Mouse (Mus musculus): ENCODE results near the gene Spdef.

DNA sequence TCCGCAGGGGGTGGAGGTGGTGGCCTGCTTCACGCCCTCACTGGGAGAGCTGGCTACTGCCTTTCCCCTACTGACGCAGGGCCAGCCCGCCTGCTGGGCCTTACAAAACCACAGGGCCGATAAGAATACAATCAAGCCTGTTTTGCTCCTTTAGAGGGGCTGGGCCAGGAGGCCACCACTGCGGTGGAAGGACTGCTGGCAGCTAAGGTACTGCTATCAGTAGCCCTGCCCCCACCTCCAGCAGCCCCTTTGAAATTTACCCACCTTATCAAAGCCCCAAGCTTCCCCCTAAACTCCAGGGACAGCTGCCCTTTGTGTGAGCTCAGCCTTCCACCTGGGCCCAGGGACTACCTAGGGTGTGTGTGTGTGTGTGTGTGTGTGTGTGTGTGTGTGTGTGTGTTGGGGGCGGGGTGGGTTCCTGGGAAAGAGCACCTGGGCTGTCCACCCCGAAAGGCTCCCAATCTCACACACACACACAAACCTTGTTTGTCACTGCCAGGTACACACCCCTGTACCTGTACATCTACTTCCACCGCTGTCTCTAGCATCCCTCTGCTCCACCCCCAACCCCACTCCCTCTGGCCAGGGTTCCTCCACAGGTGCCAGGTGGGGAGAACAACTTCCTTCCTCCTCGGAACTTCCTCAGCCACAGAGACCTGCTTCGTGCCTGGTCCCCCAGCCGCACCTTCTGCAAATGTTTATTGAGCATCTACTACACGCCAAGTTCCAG, 5.8 kb upstream of the Spdef start:
- TF ChIP-seq CTCF (IDR thresholded peaks at IDR 0.05; ENCODE audit: extremely low read depth, insufficient read length, insufficient replicate concordance, low read depth, low read length) (no peak), POLR2A (IDR thresholded peaks at IDR 0.05; ENCODE audit: low read depth, low read length) (no peak)
